In genomic region chr11:80485120-80485551, GRCm38 (mm10) we compare ENCODE assay signal across 14 mouse cellular contexts. TPM values are rescaled to one million over a fixed set of nuclear protein-coding genes. Genes with fewer than 3 reads are reported as not detected.
DNase-seq lines count a peak whose midpoint lies in the region; ATAC-seq and TF ChIP-seq lines count a peak whose summit lies in the region.
"Had no signal": no experiment of that assay in that cellular context is flagged by ENCODE, and none has a peak within 500 bp of the region (broad histone marks: within the 10 kb centered on the region; RNA-seq: fewer than 3 reads in every experiment).

No protein-coding gene starts in this region.

- H3K4me3 ChIP-seq in cerebellum, adult 2 months (replicated peaks; ENCODE audit: insufficient read depth, low read depth, low read length): no peak overlapping the region
- no peak overlapping the region for H3K4me3 ChIP-seq in hindbrain, embryonic 15.5 days
- no peak overlapping the region for H3K4me3 ChIP-seq in hindbrain, embryonic 10.5 days
- H3K4me3 ChIP-seq in neural tube, embryonic 13.5 days: no peak overlapping the region
- H3K4me3 ChIP-seq in olfactory bulb, adult 2 months (ENCODE audit: insufficient read depth, low read depth, low read length): no peak overlapping the region
- H3K4me3 ChIP-seq: embryonic facial prominence, embryonic 15.5 days had no signal

- H3K27ac ChIP-seq in cerebellum, adult 2 months (ENCODE audit: insufficient read depth, low read length): peak overlapping the region; percentile 55; the same call in 1 of the 2 replicates
- peak overlapping the region; percentile 85 for H3K27ac ChIP-seq in hindbrain, embryonic 15.5 days (replicated peaks)
- no peak overlapping the region for H3K27ac ChIP-seq in hindbrain, embryonic 10.5 days
- H3K27ac ChIP-seq in neural tube, embryonic 13.5 days (replicated peaks): no peak overlapping the region
- H3K27ac ChIP-seq in olfactory bulb, adult 2 months (ENCODE audit: insufficient read depth, low read depth, low read length): peak overlapping the region; percentile 97
- H3K27ac ChIP-seq: embryonic facial prominence, embryonic 15.5 days had no signal

- no peaks in the 10 kb centered on the region for H3K27me3 ChIP-seq in cerebellum, adult 2 months (ENCODE audit: control insufficient read depth, insufficient read depth, low read length)
- H3K27me3 ChIP-seq in hindbrain, embryonic 15.5 days: no peaks in the 10 kb centered on the region
- H3K27me3 ChIP-seq in hindbrain, embryonic 10.5 days (ENCODE audit: insufficient read depth, poor library complexity, severe bottlenecking): peaks cover 36% of the 10 kb centered on the region
- peaks cover 12% of the 10 kb centered on the region; the same call in 1 of the 2 replicates for H3K27me3 ChIP-seq in neural tube, embryonic 13.5 days
- H3K27me3 ChIP-seq: embryonic facial prominence, embryonic 15.5 days had no signal

- peaks cover 37% of the 10 kb centered on the region for H3K4me1 ChIP-seq in cerebellum, adult 2 months (ENCODE audit: control insufficient read depth, insufficient read depth, low read length)
- H3K4me1 ChIP-seq in hindbrain, embryonic 15.5 days (replicated peaks): peaks cover 84% of the 10 kb centered on the region
- H3K4me1 ChIP-seq in hindbrain, embryonic 10.5 days (replicated peaks): peaks cover 78% of the 10 kb centered on the region
- peaks cover 89% of the 10 kb centered on the region for H3K4me1 ChIP-seq in neural tube, embryonic 13.5 days (replicated peaks)
- H3K4me1 ChIP-seq in olfactory bulb, adult 2 months (ENCODE audit: control insufficient read depth, insufficient read depth, low read length): peaks cover 72% of the 10 kb centered on the region

- ATAC-seq in hindbrain, embryonic 15.5 days (ENCODE audit: low FRiP score, low read depth): no peak
- ATAC-seq in neural tube, embryonic 13.5 days (ENCODE audit: low read depth): no peak
- ATAC-seq: activated CD4-positive, CD25-positive, alpha-beta regulatory T cell, adult 4 months; lung, postnatal 0 days had no signal

- no peaks in the 10 kb centered on the region for H3K9me3 ChIP-seq in hindbrain, embryonic 15.5 days
- H3K9me3 ChIP-seq in hindbrain, embryonic 10.5 days: no peaks in the 10 kb centered on the region
- H3K9me3 ChIP-seq in neural tube, embryonic 13.5 days: no peaks in the 10 kb centered on the region
- H3K9me3 ChIP-seq: embryonic facial prominence, embryonic 15.5 days; G1E had no signal

- WGBS in cerebellum, adult 2 months: 75% methylated on average over 9 of the region's 9 CpGs
- WGBS in hindbrain, embryonic 15.5 days: 79% methylated on average over 9 of the region's 9 CpGs
- WGBS in hindbrain, embryonic 10.5 days: 84% methylated on average over 9 of the region's 9 CpGs
- 75% methylated on average over 9 of the region's 9 CpGs for WGBS in neural tube, embryonic 13.5 days
- 29% methylated on average over 9 of the region's 9 CpGs for WGBS in olfactory bulb, adult 2 months

- no peak for TF ChIP-seq POLR2A in cerebellum, adult 2 months (IDR thresholded peaks at IDR 0.05; ENCODE audit: borderline replicate concordance, insufficient read depth, low read length)
- no peak for TF ChIP-seq POLR2A in olfactory bulb, adult 2 months (IDR thresholded peaks at IDR 0.05; ENCODE audit: insufficient read depth, low read depth, low read length)

- H3K4me2 ChIP-seq in hindbrain, embryonic 15.5 days: no peak overlapping the region
- H3K4me2 ChIP-seq in neural tube, embryonic 13.5 days: no peak overlapping the region
- H3K4me2 ChIP-seq: embryonic facial prominence, embryonic 15.5 days had no signal

- no peaks in the 10 kb centered on the region for H3K36me3 ChIP-seq in hindbrain, embryonic 15.5 days
- peaks cover 5% of the 10 kb centered on the region; the same call in 1 of the 2 replicates for H3K36me3 ChIP-seq in hindbrain, embryonic 10.5 days
- peaks cover 18% of the 10 kb centered on the region; the same call in 1 of the 2 replicates for H3K36me3 ChIP-seq in neural tube, embryonic 13.5 days
- H3K36me3 ChIP-seq: embryonic facial prominence, embryonic 15.5 days; G1E had no signal

- 0 out of 2 replicates have a peak overlapping the region, but pooled peaks have one; percentile 17 for H3K9ac ChIP-seq in hindbrain, embryonic 15.5 days
- H3K9ac ChIP-seq in neural tube, embryonic 13.5 days: 0 out of 2 replicates have a peak overlapping the region, but pooled peaks have one; percentile 17
- H3K9ac ChIP-seq: embryonic facial prominence, embryonic 15.5 days had no signal

- TF ChIP-seq CTCF in cerebellum, adult 2 months (IDR thresholded peaks at IDR 0.05; ENCODE audit: borderline replicate concordance, insufficient read depth, low read depth, low read length): no peak
- no peak for TF ChIP-seq CTCF in olfactory bulb, adult 2 months (IDR thresholded peaks at IDR 0.05; ENCODE audit: insufficient read depth, low read depth, low read length)

- DNase-seq in cerebellum, adult 2 months: no peak
- no peak for DNase-seq in cerebellum, postnatal 25 days
- no peak for DNase-seq in hindbrain, embryonic 10.5 days (ENCODE audit: low spot score)
- DNase-seq in neural tube, embryonic 10.5 days (ENCODE audit: extremely low spot score, low spot score): no peak
- no peak for DNase-seq in lung, postnatal 14 days
- DNase-seq: kidney, postnatal 14 days; liver had no signal

RNA-seq across cellular contexts. Expression of gene Cdk5r1, which starts 8.3 kb away (rescaled TPM):
- polyA plus RNA-seq in cerebellum, adult 2 months (2012; rRNA removed): 86.7 and 93.9 TPM in 2 replicates
- 81.6 and 90.9 TPM in 2 replicates for polyA plus RNA-seq in hindbrain, embryonic 15.5 days (2015; fragmentation: Nextera tagmentation; extraction: Ambion mirVana)
- polyA plus RNA-seq in hindbrain, embryonic 10.5 days (2016; fragmentation: Nextera tagmentation; extraction: Ambion mirVana): 7.0 and 18.0 TPM in 2 replicates
- polyA plus RNA-seq in neural tube, embryonic 13.5 days (2015; fragmentation: Nextera tagmentation; extraction: Ambion mirVana): 87.8 and 95.6 TPM in 2 replicates
- polyA plus RNA-seq in olfactory bulb, adult 2 months (2012; ENCODE audit: insufficient read depth, insufficient read length, low replicate concordance, missing spikeins): 97.4 and 147 TPM in 2 replicates

RNA-seq across cellular contexts. Expression of gene Psmd11, which starts 56.7 kb away (rescaled TPM):
- polyA plus RNA-seq in cerebellum, adult 2 months (2012; rRNA removed): 73.1 and 74.9 TPM in 2 replicates
- 264 and 269 TPM in 2 replicates for polyA plus RNA-seq in hindbrain, embryonic 15.5 days (2015; fragmentation: Nextera tagmentation; extraction: Ambion mirVana)
- 344 and 387 TPM in 2 replicates for polyA plus RNA-seq in hindbrain, embryonic 10.5 days (2016; fragmentation: Nextera tagmentation; extraction: Ambion mirVana)
- 293 and 304 TPM in 2 replicates for polyA plus RNA-seq in neural tube, embryonic 13.5 days (2015; fragmentation: Nextera tagmentation; extraction: Ambion mirVana)
- polyA plus RNA-seq in olfactory bulb, adult 2 months (2012; ENCODE audit: insufficient read depth, insufficient read length, low replicate concordance, missing spikeins): not detected in 2 replicates

Comparison
In these comparisons a context has a peak if more than half of its experiments do, and no peak if none do; other contexts are left out.
1. H3K27ac ChIP-seq: peak in cerebellum, adult 2 months (single experiment), hindbrain, embryonic 15.5 days (single experiment) and olfactory bulb, adult 2 months (single experiment); none in hindbrain, embryonic 10.5 days (single experiment) and neural tube, embryonic 13.5 days (single experiment).